Mouse (Mus musculus): ENCODE measurements around the gene Serpine3.
"Not testable (repeated sequence)": the region's sequence is repeated elsewhere in the genome, so short reads cannot be mapped to it uniquely, and the experiment has no call there.

Gene Serpine3

GRCm38 (mm10) chr14:62663367-62663766 is at the start of gene Serpine3:
Gene Serpine3 (plus strand): TSS chr14:62663667.
- DNase-seq (ENCODE audit: low read depth, low spot score), result no peak

GRCm38 (mm10) chr14:62622393-62622792 is 41.1 kb upstream of the Serpine3 start:
- no peak for DNase-seq (ENCODE audit: low read depth, low spot score)

GRCm38 (mm10) chr14:62627951-62628350 is 35.5 kb upstream of the Serpine3 start:
- DNase-seq (ENCODE audit: low read depth, low spot score), result no peak

- no peak for DNase-seq (ENCODE audit: low read depth, low spot score)
These were observed 25.8 kb upstream of the Serpine3 start for GRCm38 (mm10) chr14:62637436-62638344.

GRCm38 (mm10) chr14:62638345-62638702 is 25.1 kb upstream of the Serpine3 start:
- no peak for DNase-seq (ENCODE audit: low read depth, low spot score)

GRCm38 (mm10) chr14:62639111-62639510 is 24.4 kb upstream of the Serpine3 start:
- DNase-seq (ENCODE audit: low read depth, low spot score), result no peak

- no peak for DNase-seq (ENCODE audit: low read depth, low spot score)
These were observed 23.9 kb upstream of the Serpine3 start for GRCm38 (mm10) chr14:62639551-62639950.

GRCm38 (mm10) chr14:62640396-62640795 is 23.1 kb upstream of the Serpine3 start:
- DNase-seq (ENCODE audit: low read depth, low spot score), result no peak

GRCm38 (mm10) chr14:62642368-62642767 is 21.1 kb upstream of the Serpine3 start:
- not testable (repeated sequence) for DNase-seq (ENCODE audit: low read depth, low spot score)

- DNase-seq (ENCODE audit: low read depth, low spot score), result no peak
These were observed 15.1 kb upstream of the Serpine3 start for GRCm38 (mm10) chr14:62648405-62648804.

GRCm38 (mm10) chr14:62650376-62650775 is 13.1 kb upstream of the Serpine3 start:
- DNase-seq (ENCODE audit: low read depth, low spot score), result no peak

GRCm38 (mm10) chr14:62651771-62652170 is 11.7 kb upstream of the Serpine3 start:
- no peak for DNase-seq (ENCODE audit: low read depth, low spot score)

- DNase-seq (ENCODE audit: low read depth, low spot score), result no peak
These were observed 7.5 kb upstream of the Serpine3 start for GRCm38 (mm10) chr14:62655996-62656395.

- no peak for DNase-seq (ENCODE audit: low read depth, low spot score)
These were observed 6.0 kb upstream of the Serpine3 start for GRCm38 (mm10) chr14:62657469-62657868.

GRCm38 (mm10) chr14:62662381-62662780 is 1.1 kb upstream of the Serpine3 start:
- DNase-seq (ENCODE audit: low read depth, low spot score), result no peak

GRCm38 (mm10) chr14:62664976-62665673 is 1.7 kb downstream of the Serpine3 start:
- no peak for DNase-seq (ENCODE audit: low read depth, low spot score)

- DNase-seq (ENCODE audit: low read depth, low spot score), result no peak
These were observed 10.2 kb downstream of the Serpine3 start for GRCm38 (mm10) chr14:62673646-62674045.

GRCm38 (mm10) chr14:62718161-62718560 is 54.7 kb downstream of the Serpine3 start:
- DNase-seq (ENCODE audit: low read depth, low spot score), result no peak

- DNase-seq (ENCODE audit: low read depth, low spot score), result no peak
These were observed 58.2 kb downstream of the Serpine3 start for GRCm38 (mm10) chr14:62721625-62722024.

GRCm38 (mm10) chr14:62724560-62724959 is 61.1 kb downstream of the Serpine3 start:
- DNase-seq (ENCODE audit: low read depth, low spot score), result no peak

- DNase-seq (ENCODE audit: low read depth, low spot score), result no peak
These were observed 68.4 kb downstream of the Serpine3 start for GRCm38 (mm10) chr14:62731902-62732301.

GRCm38 (mm10) chr14:62733666-62734065 is 70.2 kb downstream of the Serpine3 start:
- DNase-seq (ENCODE audit: low read depth, low spot score), result peak; percentile 56

GRCm38 (mm10) chr14:62735646-62736045 is 72.2 kb downstream of the Serpine3 start:
- no peak for DNase-seq (ENCODE audit: low read depth, low spot score)

Data from CD4-positive helper T cell, adult 2 months (primary cell).